Mouse (Mus musculus) cerebellum, postnatal 10 days (tissue): ENCODE results near the gene Icam1.

ENCODE experiments used
- DNase-seq, 2 experiments: peaks; one replicate each; pipeline ENCODE4 v3.0.0; 2021; ENCODE audit warnings: mixed read lengths in 2 of 2

Icam1 gene

DNA sequence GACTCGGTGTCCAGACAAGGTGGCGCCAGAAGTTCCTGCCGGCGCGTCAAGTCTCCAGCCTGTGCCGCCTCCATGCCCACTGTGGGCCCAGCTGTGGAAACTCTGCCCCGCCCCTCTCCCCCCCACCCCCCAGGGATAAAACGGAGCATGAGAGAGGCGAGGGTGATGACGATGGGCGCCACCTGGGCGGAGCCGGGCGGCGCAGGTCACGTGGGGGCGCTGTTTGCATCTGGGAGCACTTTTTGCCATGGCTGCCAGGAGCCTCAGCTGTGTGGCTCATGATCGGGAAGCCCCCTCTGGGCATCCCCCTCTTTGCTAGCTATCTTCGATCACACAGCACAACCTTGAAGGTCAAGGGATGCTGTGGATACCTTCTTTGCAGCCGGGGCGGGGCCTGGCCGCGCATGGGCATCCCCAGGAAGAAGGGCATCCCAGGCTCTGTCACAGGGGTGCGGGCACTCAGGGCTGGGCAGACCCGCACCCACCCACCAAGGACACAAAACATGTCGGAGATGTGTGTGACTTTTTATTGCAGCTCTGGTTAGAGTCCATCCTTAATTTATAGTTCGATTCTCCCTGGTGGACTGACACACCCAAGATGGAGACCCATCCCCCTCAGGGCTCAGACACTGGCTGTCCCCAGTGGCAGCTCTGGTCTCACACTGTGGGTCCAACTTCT lies 51.4 kb downstream of the Icam1 start, which contains the start of gene Zglp1:
Gene Zglp1, minus strand, starts transcription at position 88 of the 679 bp plus-strand sequence.
- no peak for DNase-seq

DNA sequence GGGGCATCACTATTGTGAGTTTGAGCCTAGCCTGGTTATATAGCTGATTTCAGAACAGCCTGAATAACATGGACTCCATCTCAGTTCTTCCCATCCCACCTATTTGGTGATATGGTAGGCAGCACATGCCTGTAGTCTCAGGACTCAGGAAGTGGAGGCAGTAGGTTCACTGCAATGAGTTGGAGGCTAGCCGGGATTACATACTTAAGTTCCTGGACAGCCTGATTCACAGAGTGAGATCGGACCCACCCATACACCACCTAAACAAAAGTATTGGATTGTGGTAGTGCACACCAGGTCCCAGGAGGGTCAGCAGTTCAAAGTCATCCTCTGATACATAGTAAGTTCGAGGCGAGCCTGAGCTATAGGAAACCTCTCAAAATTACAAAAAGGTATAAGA lies 56.9 kb downstream of the Icam1 start:
- DNase-seq, result peak in 1 of 2 experiments; percentile 17

DNA sequence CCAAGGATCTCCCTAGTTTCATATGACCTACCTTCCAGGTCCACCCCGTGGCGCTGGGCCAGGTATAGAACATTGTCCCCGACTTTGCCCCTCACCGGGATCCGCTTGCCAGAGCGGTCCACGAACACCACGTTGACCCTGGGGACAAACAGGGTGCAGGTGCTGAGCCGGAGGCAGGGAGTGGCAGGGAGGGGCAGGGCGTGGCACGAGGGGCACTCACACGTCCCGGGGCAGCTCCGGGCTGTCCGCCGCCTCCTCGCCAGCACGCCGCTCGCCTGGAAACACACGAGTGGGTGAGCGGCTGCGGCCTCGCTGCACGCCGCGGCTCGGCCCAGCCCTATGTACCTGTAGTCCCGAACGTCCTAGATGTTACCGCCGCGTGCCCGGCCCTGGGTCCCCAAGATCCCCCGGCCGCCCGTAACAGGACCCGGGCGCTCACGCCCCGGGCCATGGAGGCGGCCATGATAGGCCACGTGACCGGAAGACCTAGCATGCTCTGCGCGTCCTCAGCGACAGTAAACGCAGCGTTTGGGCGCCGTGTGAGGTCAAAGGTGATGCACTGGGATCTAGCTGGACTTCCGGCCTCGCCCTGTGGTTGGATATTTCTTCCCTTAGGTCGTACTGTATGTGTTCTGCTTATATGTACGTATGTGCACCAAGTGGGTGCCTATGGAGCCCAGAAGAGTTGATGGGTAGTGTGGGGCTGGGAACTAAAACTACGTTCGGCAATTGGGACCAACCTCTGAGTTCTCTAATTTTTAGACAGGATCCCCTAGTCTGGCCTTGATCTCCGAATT lies 57.5 kb downstream of the Icam1 start, which contains the start of the genes Gm49373 and Fdx1l:
Gene Gm49373, minus strand, starts transcription at position 53 of the 797 bp plus-strand sequence.
Gene Fdx1l, minus strand, starts transcription at position 571 of the 797 bp plus-strand sequence.
- DNase-seq, result peak; percentile 95

DNA sequence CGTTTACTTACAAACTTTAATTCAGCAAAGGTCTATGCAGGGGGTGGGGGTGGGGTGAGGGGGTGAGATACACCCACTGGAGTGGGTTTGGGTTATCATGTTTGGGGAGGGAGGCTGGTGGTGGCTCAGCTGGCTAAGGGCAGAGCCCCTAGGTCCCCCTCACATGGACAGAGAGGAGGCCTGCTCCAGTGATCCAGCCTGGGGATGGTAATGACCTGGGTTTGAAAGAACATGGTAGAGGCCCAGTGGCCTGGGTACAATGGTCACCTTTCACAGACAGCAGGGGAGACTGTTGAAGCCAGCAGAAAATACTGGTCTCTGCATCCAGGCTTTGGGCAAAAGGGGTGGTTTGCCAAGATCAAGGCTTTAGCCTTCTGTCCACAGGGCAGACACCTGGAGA lies 58.4 kb downstream of the Icam1 start:
- DNase-seq, result no peak

DNA sequence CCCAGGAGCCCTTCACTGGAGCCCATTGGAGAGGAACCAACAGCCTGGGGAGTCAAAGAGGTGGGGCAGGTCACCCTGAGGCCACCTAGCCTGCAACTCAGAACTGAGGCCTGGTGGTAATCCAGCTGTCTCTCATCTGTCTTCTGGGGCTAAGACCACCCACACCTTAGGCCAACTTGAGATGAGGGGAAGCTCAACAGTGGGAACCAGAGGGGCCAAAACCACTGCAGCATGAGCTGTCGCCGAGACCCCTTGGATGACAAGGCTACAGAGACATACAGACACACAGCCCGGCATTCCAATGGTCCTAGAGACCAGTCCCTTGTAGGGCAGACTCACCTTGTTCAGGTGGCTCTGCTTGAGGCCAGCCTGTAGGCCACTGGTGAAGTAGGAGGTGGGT lies 59.8 kb downstream of the Icam1 start:
- no peak for DNase-seq
